In the genomic region with DNA sequence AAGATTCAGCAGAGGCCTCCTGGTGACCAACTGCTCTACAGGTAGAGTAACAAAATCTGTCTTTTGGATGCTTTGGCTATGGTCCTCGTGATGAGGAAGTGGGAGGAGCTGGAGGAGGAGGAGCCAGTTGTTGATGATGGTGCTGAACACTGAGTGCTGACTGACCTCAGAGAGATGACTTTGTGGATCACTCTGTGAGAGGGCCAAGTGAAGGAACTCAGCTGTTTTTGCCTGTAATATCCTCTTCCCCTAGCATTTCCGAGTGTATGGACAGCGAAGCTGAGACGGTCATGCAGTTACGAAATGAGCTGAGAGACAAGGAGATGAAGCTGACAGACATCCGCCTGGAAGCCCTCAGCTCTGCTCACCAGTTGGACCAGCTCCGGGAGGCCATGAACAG, we compare ENCODE assay signal across 19 mouse cellular contexts. TPM values are rescaled to one million over a fixed set of nuclear protein-coding genes. Genes with fewer than 3 reads are reported as not detected.
"Had no signal": no experiment of that assay in that cellular context is flagged by ENCODE, and none has a peak within 500 bp of the region (broad histone marks: within the 10 kb centered on the region; RNA-seq: fewer than 3 reads in every experiment).

No protein-coding gene starts in this region.

- H3K9me3 ChIP-seq: hindbrain, embryonic 15.5 days; kidney, embryonic 15.5 days; limb, embryonic 13.5 days; liver, embryonic 15.5 days; midbrain, embryonic 10.5 days; neural tube, embryonic 15.5 days; stomach, embryonic 15.5 days had no signal

- H3K9ac ChIP-seq: hindbrain, embryonic 15.5 days; kidney, embryonic 15.5 days; limb, embryonic 13.5 days; liver, embryonic 15.5 days; neural tube, embryonic 15.5 days; stomach, embryonic 15.5 days had no signal

- H3K27ac ChIP-seq: hindbrain, embryonic 15.5 days; kidney, embryonic 15.5 days; layer of hippocampus, adult 2 months; limb, embryonic 13.5 days; liver, embryonic 15.5 days; midbrain, embryonic 10.5 days; neural tube, embryonic 15.5 days; stomach, embryonic 15.5 days had no signal

- H3K4me3 ChIP-seq: hindbrain, embryonic 15.5 days; kidney, embryonic 15.5 days; layer of hippocampus, adult 2 months; limb, embryonic 13.5 days; liver, embryonic 15.5 days; midbrain, embryonic 10.5 days; myocyte; neural tube, embryonic 15.5 days; stomach, embryonic 15.5 days had no signal

- H3K4me1 ChIP-seq: hindbrain, embryonic 15.5 days; kidney, embryonic 15.5 days; liver, embryonic 15.5 days; midbrain, embryonic 10.5 days; neural tube, embryonic 15.5 days; stomach, embryonic 15.5 days had no signal

- H3K27me3 ChIP-seq: hindbrain, embryonic 15.5 days; kidney, embryonic 15.5 days; limb, embryonic 13.5 days; liver, embryonic 15.5 days; neural tube, embryonic 15.5 days; stomach, embryonic 15.5 days had no signal

- H3K4me2 ChIP-seq: hindbrain, embryonic 15.5 days; kidney, embryonic 15.5 days; limb, embryonic 13.5 days; liver, embryonic 15.5 days; neural tube, embryonic 15.5 days; stomach, embryonic 15.5 days had no signal

- DNase-seq: kidney, adult 11 months; kidney, postnatal 36 days; midbrain, embryonic 14.5 days; right cerebral cortex, postnatal 14 days; thymus, adult 2 months; thymus, postnatal 25 days had no signal

RNA-seq across cellular contexts. Expression of a gene that starts 54.1 kb away (rescaled TPM):
- polyA plus RNA-seq: liver, adult 2 months; myocyte; spleen, adult 2 months; testis, adult 2 months; urinary bladder, adult 2 months had no signal
